Mouse (Mus musculus) thymus, adult 2 months (tissue): ENCODE measurements around the gene Mpi. TPM values are rescaled to one million over a fixed set of nuclear protein-coding genes. Genes with fewer than 3 reads are reported as not detected.

ENCODE experiments used
- DNase-seq: peaks from one replicate; pipeline ENCODE4 v3.0.0; 2021
- H3K27ac ChIP-seq: fragments of 200-500 bp; 2 replicates; pipeline ENCODE4 v1.5.1; 2012; ENCODE audit warnings: low read length, control low read depth; ENCODE audit not compliant: control insufficient read depth, insufficient read depth
- H3K27me3 ChIP-seq: fragments of 200-500 bp; 2 replicates; pipeline ENCODE4 v1.6.1; 2012; ENCODE audit warnings: mild to moderate bottlenecking, low read length, moderate library complexity, mixed read lengths; ENCODE audit not compliant: control insufficient read depth, insufficient read depth
- H3K36me3 ChIP-seq: fragments of 200-500 bp; 2 replicates; pipeline ENCODE4 v1.6.1; 2012; ENCODE audit warnings: mild to moderate bottlenecking, low read length, moderate library complexity; ENCODE audit not compliant: control insufficient read depth, insufficient read depth
- H3K4me1 ChIP-seq: fragments of 200-500 bp; replicated peaks from 2 replicates; pipeline ENCODE4 v1.6.1; 2012; ENCODE audit warnings: low read length; ENCODE audit not compliant: control insufficient read depth, insufficient read depth
- H3K4me3 ChIP-seq: fragments of 200-500 bp; 2 replicates; pipeline ENCODE4 v1.5.1; 2012; ENCODE audit warnings: mild to moderate bottlenecking, low read length, control low read depth, moderate library complexity; ENCODE audit not compliant: control insufficient read depth, insufficient read depth
- CTCF ChIP-seq: fragments of 200-500 bp; IDR thresholded peaks from 2 replicates; pipeline ENCODE4 v1.5.1; 2012; ENCODE audit warnings: mild to moderate bottlenecking, control low read depth, low read length, moderate library complexity, borderline replicate concordance; ENCODE audit not compliant: control insufficient read depth, poor library complexity, insufficient read depth; ENCODE audit errors: extremely low read depth
- POLR2A ChIP-seq: fragments of 200-500 bp; IDR thresholded peaks from 2 replicates; pipeline ENCODE4 v1.6.1; 2012; ENCODE audit warnings: mild to moderate bottlenecking, low read length, control low read depth, moderate library complexity; ENCODE audit not compliant: control insufficient read depth, poor library complexity, insufficient read depth; ENCODE audit errors: extremely low read depth
- WGBS: fragments of 180-500 bp; shearing (Covaris S2); methylation state at CpG from one replicate; pipeline ENCODE4 v1.1.7; 2018; 5-methylcytosine and 5-hydroxymethylcytosine counted together
- polyA plus RNA-seq: library from polyadenylated mRNA; depleted of rRNA; stranded (reverse); fragments of >200 nt; gene quantifications from 2 replicates; pipeline ENCODE4 v1.2.3, GENCODE M21; 2012

Mpi gene
- polyA plus RNA-seq, 1 experiment: 54.3 TPM

DNA sequence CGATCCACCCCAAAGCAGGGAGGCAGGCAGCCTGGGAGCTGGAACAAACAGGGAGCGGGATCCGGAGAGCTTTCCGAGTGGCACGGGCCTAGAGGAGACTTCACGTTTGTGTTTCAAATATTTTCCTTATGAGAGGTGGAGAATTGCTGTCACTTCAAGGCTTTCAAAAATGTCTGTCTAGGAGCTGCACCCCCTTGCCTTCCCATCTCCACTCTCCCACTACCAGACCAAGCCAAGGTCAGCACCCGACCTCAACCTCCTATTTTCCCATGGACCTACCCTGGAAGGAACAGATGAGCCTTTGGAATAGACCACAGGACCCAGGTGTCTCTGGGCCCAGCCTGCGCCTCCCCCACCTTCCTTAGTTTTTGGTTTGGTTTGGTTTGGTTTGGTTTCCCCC lies 44.7 kb upstream of the Mpi start:
- no peak for DNase-seq
- Histone ChIP-seq H3K4me3 (no peak overlapping the region), H3K36me3 (peaks cover 16% of the 10 kb centered on the region), H3K27ac (no peak overlapping the region), H3K4me1 (no peaks in the 10 kb centered on the region), H3K27me3 (no peaks in the 10 kb centered on the region)
- whole genome bisulfite sequencing: 92% methylated on average over 8 of the region's 8 CpGs
- TF ChIP-seq CTCF (no peak), POLR2A (no peak)

DNA sequence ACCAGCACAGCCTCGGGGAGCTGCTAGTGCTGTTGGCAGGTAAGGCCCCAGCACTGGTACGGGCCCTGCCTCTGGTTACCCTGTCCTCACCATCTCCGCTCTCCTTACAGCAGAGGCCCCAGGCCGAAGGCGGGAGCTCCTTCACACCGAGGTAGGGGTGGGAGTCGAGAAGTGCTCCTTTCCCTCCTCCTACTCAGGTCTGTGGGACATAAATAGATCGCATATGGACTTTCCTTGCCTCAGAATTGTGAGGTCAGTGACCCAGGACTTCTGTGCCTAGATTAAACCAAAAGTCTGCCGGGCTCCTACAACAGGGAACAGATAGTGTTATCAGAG lies 41.6 kb upstream of the Mpi start:
- Histone ChIP-seq H3K27me3 (no peaks in the 10 kb centered on the region), H3K4me1 (peaks cover 8% of the 10 kb centered on the region), H3K4me3 (no peak overlapping the region), H3K36me3 (peaks cover 16% of the 10 kb centered on the region), H3K27ac (no peak overlapping the region)
- 93% methylated on average over 9 of the region's 9 CpGs for WGBS
- TF ChIP-seq CTCF: no peak
- TF ChIP-seq POLR2A: no peak
- DNase-seq: no peak

DNA sequence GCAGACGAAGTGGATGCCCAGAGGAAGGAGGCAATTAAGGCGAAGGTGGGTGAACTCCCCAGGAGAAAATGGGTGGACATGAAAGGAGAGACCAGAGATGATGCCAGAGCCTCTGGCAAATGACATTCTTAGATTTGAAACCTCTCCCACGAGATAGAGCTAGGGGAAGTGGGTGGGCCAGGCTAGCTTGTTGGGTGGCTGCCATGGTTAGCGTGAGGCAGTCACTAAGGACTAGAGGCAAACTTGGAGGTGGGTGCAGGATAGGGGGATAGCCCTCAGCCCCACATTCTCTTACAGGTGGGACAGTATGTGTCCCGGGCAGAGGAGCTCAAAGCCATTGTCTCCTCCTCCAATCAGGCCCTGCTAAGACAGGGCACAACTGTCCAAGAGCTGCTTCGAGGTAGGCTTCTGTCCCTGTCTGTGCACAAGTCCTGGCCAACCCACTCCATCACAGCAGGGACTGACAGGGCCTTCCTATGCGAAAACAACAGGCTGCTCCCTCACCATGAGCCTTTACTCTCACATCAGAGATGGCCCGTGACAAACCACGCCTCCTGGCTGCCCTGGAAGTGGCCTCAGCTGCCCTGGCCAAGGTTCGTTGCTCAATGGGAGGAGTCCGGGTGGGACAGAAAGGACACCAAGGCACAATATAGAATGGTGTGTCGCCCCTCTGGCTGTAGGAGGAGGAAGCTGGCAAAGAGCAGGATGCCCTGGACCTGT lies 41.1 kb upstream of the Mpi start:
- TF ChIP-seq CTCF (no peak), POLR2A (no peak)
- H3K4me3 ChIP-seq: no peak overlapping the region
- H3K4me1 ChIP-seq: peaks cover 13% of the 10 kb centered on the region
- no peaks in the 10 kb centered on the region for H3K27me3 ChIP-seq
- 87% methylated on average over 12 of the region's 12 CpGs for WGBS
- no peak for DNase-seq
- H3K36me3 ChIP-seq: peaks cover 16% of the 10 kb centered on the region
- H3K27ac ChIP-seq: no peak overlapping the region

DNA sequence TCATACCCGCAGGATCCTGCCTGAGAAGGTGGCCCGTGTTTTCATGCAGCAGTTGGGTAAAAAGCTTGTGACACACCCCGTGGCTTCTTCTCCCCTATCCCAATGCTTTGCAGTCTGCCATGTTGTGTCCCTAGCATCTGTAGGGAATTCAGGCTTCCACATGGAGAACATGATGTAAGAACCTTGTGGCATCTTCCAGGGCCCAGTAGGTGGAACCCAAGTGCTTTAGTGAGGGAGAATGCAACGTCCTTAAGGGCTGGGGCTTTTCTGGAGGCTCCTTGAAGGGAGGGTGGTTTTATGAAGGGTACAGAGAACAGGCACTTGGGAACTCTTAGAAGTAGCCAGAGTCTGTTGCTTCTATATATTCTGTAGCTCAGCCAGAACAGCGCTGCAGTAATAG lies 38.2 kb upstream of the Mpi start:
- Histone ChIP-seq H3K4me3 (no peak overlapping the region), H3K27ac (no peak overlapping the region), H3K4me1 (peaks cover 13% of the 10 kb centered on the region), H3K36me3 (peaks cover 16% of the 10 kb centered on the region), H3K27me3 (no peaks in the 10 kb centered on the region)
- no peak for DNase-seq
- WGBS: 77% methylated on average over 5 of the region's 5 CpGs
- TF ChIP-seq POLR2A: no peak
- no peak for TF ChIP-seq CTCF

DNA sequence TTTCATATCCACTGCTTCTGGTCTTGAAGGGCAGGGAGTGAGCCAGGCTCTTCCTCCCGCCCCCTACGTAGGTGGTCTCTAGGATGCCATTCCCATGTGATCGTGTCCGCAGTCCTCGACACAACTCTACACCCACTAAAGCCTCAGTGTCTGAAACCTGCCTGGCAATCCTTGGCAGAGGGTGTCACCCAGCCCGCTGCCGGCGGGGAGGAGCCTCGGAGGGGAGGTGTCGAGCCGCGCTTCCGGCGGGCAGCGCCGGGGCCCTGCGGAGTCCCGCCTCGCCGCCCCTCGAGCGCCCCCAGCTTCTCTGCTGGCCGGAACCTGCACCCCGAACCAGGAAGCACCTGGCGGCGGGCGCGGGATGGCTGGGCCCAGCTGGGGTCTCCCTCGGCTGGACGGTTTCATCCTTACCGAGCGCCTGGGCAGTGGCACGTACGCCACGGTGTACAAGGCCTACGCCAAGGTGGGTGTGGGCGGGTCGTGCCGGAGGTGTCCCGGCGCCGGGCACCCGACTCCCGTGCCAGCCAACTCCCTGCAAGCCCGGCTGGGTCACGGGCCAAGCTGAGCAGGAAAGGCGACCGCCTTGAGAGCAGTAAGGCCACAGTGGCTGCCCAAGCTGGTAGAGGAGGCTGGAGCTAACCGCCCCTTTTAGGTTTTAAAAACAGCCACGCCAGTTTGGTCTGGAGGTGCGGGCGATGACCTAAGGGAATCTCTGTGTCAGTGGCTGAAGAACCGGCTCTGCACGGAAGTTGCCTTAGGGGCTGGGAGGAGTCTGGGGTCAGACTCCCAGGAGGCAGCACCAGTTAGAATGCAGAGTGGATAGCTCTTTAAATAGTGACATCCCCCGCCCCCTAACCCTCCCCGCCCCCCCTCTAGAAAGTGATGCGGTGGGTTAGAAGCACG lies 36.9 kb upstream of the Mpi start, which contains the start of gene Ulk3:
Gene Ulk3 (plus strand): TSS at position 229 of the 903 bp plus-strand sequence.
- H3K4me3 ChIP-seq: peak within 1 kb of the TSS; percentile 97
- H3K27me3 ChIP-seq: no peaks in the 10 kb centered on the region
- DNase-seq: peak; percentile 90
- WGBS: under 1% methylated on average over 58 of the region's 58 CpGs
- peaks cover 8% of the 10 kb centered on the region for H3K36me3 ChIP-seq
- peaks cover 13% of the 10 kb centered on the region for H3K4me1 ChIP-seq
- TF ChIP-seq POLR2A (peak; percentile 83), CTCF (peak; percentile 68; the same call in 1 of the 2 replicates)
- H3K27ac ChIP-seq: peak within 1 kb of the TSS; percentile 32

DNA sequence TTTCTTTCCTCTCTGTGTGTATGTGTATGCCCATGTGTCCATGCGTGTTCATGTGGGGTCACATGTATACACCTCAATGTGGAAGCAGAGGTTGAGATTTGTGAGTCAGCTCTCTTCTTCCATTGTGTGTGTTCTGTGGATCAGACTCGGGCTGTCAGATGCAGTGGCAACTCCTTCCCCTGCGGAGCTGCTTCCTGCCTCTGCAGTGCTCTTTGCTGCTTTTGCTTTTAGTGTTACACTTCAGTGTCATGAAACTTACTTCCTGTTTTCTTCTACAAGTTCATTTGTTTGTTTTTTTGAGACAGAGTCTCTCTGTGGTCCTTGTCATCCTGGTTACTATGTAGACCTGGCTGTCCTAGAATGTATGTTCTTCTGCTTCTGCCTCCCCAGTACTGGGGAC lies 32.4 kb upstream of the Mpi start:
- DNase-seq: no peak

More for the DNA sequence above, 32.4 kb upstream of the Mpi start:
- peaks cover 36% of the 10 kb centered on the region for H3K36me3 ChIP-seq
- no peaks in the 10 kb centered on the region for H3K27me3 ChIP-seq
- no peak for TF ChIP-seq POLR2A
- no peak for TF ChIP-seq CTCF
- WGBS: 79% methylated on average over 3 of the region's 3 CpGs
- peaks cover 6% of the 10 kb centered on the region for H3K4me1 ChIP-seq
- H3K4me3 ChIP-seq: no peak overlapping the region
- no peak overlapping the region for H3K27ac ChIP-seq
